Mouse (Mus musculus) left cerebral cortex, postnatal 4 days (tissue): ENCODE data around the gene Gm13271. TPM values are rescaled to one million over a fixed set of nuclear protein-coding genes. Genes with fewer than 3 reads are reported as not detected.

Source experiments
- total RNA-seq, 2 experiments: library from RNA; stranded (reverse); gene quantifications; 2 replicates each; pipeline ENCODE4 v1.2.3; 2021

Gene Gm13271
- total RNA-seq, 2 experiments from 2014 or later, result not detected

Other genes with a start within 250 kb of the Gm13271 start
- gene Ifnb1, start 232.1 kb upstream of the Gm13271 start, total RNA-seq, result not detected
- gene Ifna15, start 196.6 kb upstream of the Gm13271 start, total RNA-seq, result not detected
- not detected for gene Ifna14, start 183.1 kb upstream of the Gm13271 start, total RNA-seq
- not detected for gene Ifna9, start 162.5 kb upstream of the Gm13271 start, total RNA-seq
- gene Ifna12, start 151.5 kb upstream of the Gm13271 start, total RNA-seq, result not detected
- not detected for gene C87499, start 120.5 kb upstream of the Gm13271 start, total RNA-seq
- gene Ifna13, start 110.4 kb upstream of the Gm13271 start, total RNA-seq, result not detected
- not detected for gene Ifna16, start 77.9 kb upstream of the Gm13271 start, total RNA-seq
- gene Ifna2, start 71.0 kb upstream of the Gm13271 start, total RNA-seq, result not detected
- gene Ifnab, start 63.5 kb upstream of the Gm13271 start, total RNA-seq, result not detected
- gene Gm26566, start 33.1 kb upstream of the Gm13271 start, total RNA-seq, result 1 to 10 TPM; 1.5 to 1.7 TPM
- 100 to 1,000 TPM; 105 to 106 TPM for gene Klhl9, start 32.4 kb upstream of the Gm13271 start, total RNA-seq
- not detected for gene Gm13283, start 5.3 kb downstream of the Gm13271 start, total RNA-seq
- not detected for gene Gm13290, start 19.0 kb downstream of the Gm13271 start, total RNA-seq
- gene Gm13289, start 22.1 kb downstream of the Gm13271 start, total RNA-seq, result not detected
- not detected for gene Gm13272, start 25.0 kb downstream of the Gm13271 start, total RNA-seq
- not detected for gene Ifnz, start 27.3 kb downstream of the Gm13271 start, total RNA-seq
- gene Gm13276, start 30.8 kb downstream of the Gm13271 start, total RNA-seq, result not detected
- not detected for gene Gm13277, start 33.8 kb downstream of the Gm13271 start, total RNA-seq
- gene Gm13278, start 36.7 kb downstream of the Gm13271 start, total RNA-seq, result not detected
- not detected for gene Gm13275, start 39.6 kb downstream of the Gm13271 start, total RNA-seq
- not detected for gene Gm13279, start 42.5 kb downstream of the Gm13271 start, total RNA-seq
- under 1 TPM in 1 of 2 experiments, not detected in 1; 0.24 TPM for gene Gm13285, start 44.8 kb downstream of the Gm13271 start, total RNA-seq
- gene Gm13287, start 48.4 kb downstream of the Gm13271 start, total RNA-seq, result not detected
- gene Gm13288, start 50.7 kb downstream of the Gm13271 start, total RNA-seq, result not detected
- not detected for gene Ifna7, start 61.4 kb downstream of the Gm13271 start, total RNA-seq
- not detected for gene Ifna11, start 65.1 kb downstream of the Gm13271 start, total RNA-seq
- not detected for gene Ifna6, start 72.5 kb downstream of the Gm13271 start, total RNA-seq
- not detected for gene Ifna5, start 80.7 kb downstream of the Gm13271 start, total RNA-seq
- gene Ifna4, start 87.0 kb downstream of the Gm13271 start, total RNA-seq, result not detected
- not detected for gene Ifna1, start 95.2 kb downstream of the Gm13271 start, total RNA-seq
- gene Ifne, start 125.3 kb downstream of the Gm13271 start, total RNA-seq, result not detected